Mouse (Mus musculus): Measurements from ENCODE around the gene Mfsd1.

DNA sequence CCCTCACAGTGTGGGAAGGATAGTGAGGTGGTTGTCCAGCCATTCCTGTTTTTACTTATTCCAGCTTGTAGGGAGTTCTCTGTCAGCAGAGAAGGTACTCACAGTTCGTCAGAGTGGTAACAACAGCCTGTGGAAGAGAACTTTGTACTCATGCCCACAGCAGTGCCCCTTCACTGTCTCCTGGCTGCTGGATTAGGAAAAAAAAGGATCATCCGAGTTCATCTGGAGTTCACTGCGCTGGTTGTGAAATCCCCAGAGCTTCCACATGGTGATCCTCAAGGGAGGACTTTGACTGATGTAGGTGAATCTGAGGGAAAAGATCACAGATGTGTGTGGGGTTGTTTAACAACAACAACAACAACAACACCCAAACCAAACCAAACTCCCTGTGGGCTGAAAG is 31.3 kb upstream of the Mfsd1 start:
- TF ChIP-seq CTCF (IDR thresholded peaks at IDR 0.05; ENCODE audit: low read depth), result no peak
- no peak for TF ChIP-seq EP300 (IDR thresholded peaks at IDR 0.05; ENCODE audit: low read depth)
